Mouse (Mus musculus): ENCODE results near the gene Mtx1. TPM values are rescaled to one million over a fixed set of nuclear protein-coding genes. Genes with fewer than 3 reads are reported as not detected.

The Mtx1 gene
- polyA plus RNA-seq, 2 experiments = 83.2 to 101 TPM

- H3K9ac ChIP-seq (replicated peaks) = no peak overlapping the region
- no peak overlapping the region for H3K4me3 ChIP-seq (ENCODE audit: insufficient read depth in 1 of 2, low read depth in 2 of 2, low read length in 2 of 2)
- no peaks in the 10 kb centered on the region; the same call in 1 of the 2 replicates for H3K27me3 ChIP-seq (ENCODE audit: control insufficient read depth, insufficient read depth, low read length)
- H3K27ac ChIP-seq = no peak overlapping the region
- peaks cover 18% of the 10 kb centered on the region for H3K36me3 ChIP-seq (replicated peaks; ENCODE audit: control insufficient read depth, insufficient read depth, low read depth)
- ATAC-seq (ENCODE audit: insufficient read depth) (no peak), DNase-seq (ENCODE audit: low read depth in 3 of 3, low spot score in 3 of 3) (no peak)
- H3K4me1 ChIP-seq (replicated peaks; ENCODE audit: control insufficient read depth in 2 of 2, insufficient read depth in 2 of 2, low read length in 1 of 2) = peaks cover 15 to 18% of the 10 kb centered on the region in 2 experiments
- TF ChIP-seq EP300 (IDR thresholded peaks at IDR 0.05; ENCODE audit: low read depth) = no peak
- TF ChIP-seq CTCF (IDR thresholded peaks at IDR 0.05; ENCODE audit: low read depth) = no peak
- 63% methylated on average over 7 of the region's 7 CpGs for WGBS (ENCODE audit: insufficient replicate concordance)
- no peak overlapping the region for H3K4me2 ChIP-seq (ENCODE audit: low read depth)
- H3K9me3 ChIP-seq (ENCODE audit: control insufficient read depth, low read length) = no peaks in the 10 kb centered on the region
Observed at GRCm38 (mm10) chr3:89210731-89211130, 16.2 kb downstream of the Mtx1 start.

- TF ChIP-seq EP300 (IDR thresholded peaks at IDR 0.05; ENCODE audit: low read depth) = no peak
- TF ChIP-seq CTCF (IDR thresholded peaks at IDR 0.05; ENCODE audit: low read depth) = no peak
- ATAC-seq (ENCODE audit: insufficient read depth) (no peak), DNase-seq (ENCODE audit: low read depth in 3 of 3, low spot score in 3 of 3) (no peak)
- H3K4me2 ChIP-seq (ENCODE audit: low read depth) = no peak overlapping the region
- no peaks in the 10 kb centered on the region for H3K27me3 ChIP-seq (ENCODE audit: control insufficient read depth, insufficient read depth, low read length)
- H3K4me3 ChIP-seq (ENCODE audit: insufficient read depth in 1 of 2, low read depth in 2 of 2, low read length in 2 of 2) = no peak overlapping the region
- peaks cover 11 to 13% of the 10 kb centered on the region in 2 experiments for H3K4me1 ChIP-seq (replicated peaks; ENCODE audit: control insufficient read depth in 2 of 2, insufficient read depth in 2 of 2, low read length in 1 of 2)
- H3K36me3 ChIP-seq (replicated peaks; ENCODE audit: control insufficient read depth, insufficient read depth, low read depth) = peaks cover 18% of the 10 kb centered on the region
- no peak overlapping the region for H3K9ac ChIP-seq (replicated peaks)
- 79% methylated on average over 13 of the region's 13 CpGs for WGBS (ENCODE audit: insufficient replicate concordance)
- H3K9me3 ChIP-seq (ENCODE audit: control insufficient read depth, low read length) = no peaks in the 10 kb centered on the region
- H3K27ac ChIP-seq = no peak overlapping the region
Observed at GRCm38 (mm10) chr3:89210162-89210561, 16.7 kb downstream of the Mtx1 start.

DNA sequence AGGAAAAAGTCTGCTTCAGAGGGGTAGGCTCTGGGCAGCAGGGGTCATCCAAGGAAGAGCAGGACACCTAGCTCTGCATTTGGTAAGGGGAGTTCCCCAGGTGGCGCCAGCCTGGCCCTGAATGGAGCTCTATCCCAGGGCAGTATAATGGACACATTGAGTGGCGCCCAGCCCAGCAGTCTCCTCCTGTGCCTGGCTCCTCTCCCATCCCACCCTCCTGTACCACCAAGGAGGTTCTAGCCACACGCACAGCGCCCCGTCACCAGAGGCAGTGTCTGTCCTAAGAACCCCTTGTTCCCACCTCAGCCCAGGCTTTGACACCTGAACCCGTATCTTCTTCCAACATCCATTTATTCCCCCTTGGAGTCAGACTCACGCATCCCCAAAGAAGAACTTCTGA lies 17.2 kb downstream of the Mtx1 start:
- no peaks in the 10 kb centered on the region for H3K27me3 ChIP-seq (ENCODE audit: control insufficient read depth, insufficient read depth, low read length)
- no peak overlapping the region for H3K9ac ChIP-seq (replicated peaks)
- H3K4me3 ChIP-seq (ENCODE audit: insufficient read depth in 1 of 2, low read depth in 2 of 2, low read length in 2 of 2) = no peak overlapping the region
- 72% methylated on average over 7 of the region's 7 CpGs for WGBS (ENCODE audit: insufficient replicate concordance)
- H3K4me1 ChIP-seq (replicated peaks; ENCODE audit: control insufficient read depth in 2 of 2, insufficient read depth in 2 of 2, low read length in 1 of 2) = peaks cover 9 to 12% of the 10 kb centered on the region in 2 experiments
- ATAC-seq (ENCODE audit: insufficient read depth) (no peak), DNase-seq (ENCODE audit: low read depth in 3 of 3, low spot score in 3 of 3) (no peak)
- H3K36me3 ChIP-seq (replicated peaks; ENCODE audit: control insufficient read depth, insufficient read depth, low read depth) = peaks cover 18% of the 10 kb centered on the region
- no peak overlapping the region for H3K27ac ChIP-seq
- no peak for TF ChIP-seq EP300 (IDR thresholded peaks at IDR 0.05; ENCODE audit: low read depth)
- TF ChIP-seq CTCF (IDR thresholded peaks at IDR 0.05; ENCODE audit: low read depth) = no peak
- H3K9me3 ChIP-seq (ENCODE audit: control insufficient read depth, low read length) = no peaks in the 10 kb centered on the region
- H3K4me2 ChIP-seq (ENCODE audit: low read depth) = no peak overlapping the region

GRCm38 (mm10) chr3:89208736-89209135 lies 18.2 kb downstream of the Mtx1 start:
- 76% methylated on average over 6 of the region's 6 CpGs for WGBS (ENCODE audit: insufficient replicate concordance)
- H3K4me3 ChIP-seq (ENCODE audit: insufficient read depth in 1 of 2, low read depth in 2 of 2, low read length in 2 of 2) = no peak overlapping the region

GRCm38 (mm10) chr3:89208075-89208657 lies 18.7 kb downstream of the Mtx1 start:
- Histone ChIP-seq H3K4me1 (replicated peaks; ENCODE audit: control insufficient read depth in 2 of 2, insufficient read depth in 2 of 2, low read length in 1 of 2) (peaks cover 8% of the 10 kb centered on the region in 2 experiments), H3K9me3 (ENCODE audit: control insufficient read depth, low read length) (no peaks in the 10 kb centered on the region), H3K4me2 (ENCODE audit: low read depth) (no peak overlapping the region), H3K27me3 (ENCODE audit: control insufficient read depth, insufficient read depth, low read length) (no peaks in the 10 kb centered on the region), H3K9ac (replicated peaks) (no peak overlapping the region), H3K36me3 (replicated peaks; ENCODE audit: control insufficient read depth, insufficient read depth, low read depth) (peaks cover 18% of the 10 kb centered on the region), H3K4me3 (ENCODE audit: insufficient read depth in 1 of 2, low read depth in 2 of 2, low read length in 2 of 2) (no peak overlapping the region), H3K27ac (no peak overlapping the region)
- TF ChIP-seq EP300 (IDR thresholded peaks at IDR 0.05; ENCODE audit: low read depth) = no peak
- no peak for TF ChIP-seq CTCF (IDR thresholded peaks at IDR 0.05; ENCODE audit: low read depth)
- WGBS (ENCODE audit: insufficient replicate concordance) = 82% methylated on average over 13 of the region's 13 CpGs
- ATAC-seq (ENCODE audit: insufficient read depth) (no peak), DNase-seq (ENCODE audit: low read depth in 3 of 3, low spot score in 3 of 3) (no peak)

More at GRCm38 (mm10) chr3:89208736-89209135, 18.2 kb downstream of the Mtx1 start:
- H3K27me3 ChIP-seq (ENCODE audit: control insufficient read depth, insufficient read depth, low read length) = no peaks in the 10 kb centered on the region
- no peak overlapping the region for H3K27ac ChIP-seq
- no peaks in the 10 kb centered on the region for H3K9me3 ChIP-seq (ENCODE audit: control insufficient read depth, low read length)
- no peak for TF ChIP-seq CTCF (IDR thresholded peaks at IDR 0.05; ENCODE audit: low read depth)
- TF ChIP-seq EP300 (IDR thresholded peaks at IDR 0.05; ENCODE audit: low read depth) = no peak
- peaks cover 18% of the 10 kb centered on the region for H3K36me3 ChIP-seq (replicated peaks; ENCODE audit: control insufficient read depth, insufficient read depth, low read depth)
- DNase-seq (ENCODE audit: low read depth in 3 of 3, low spot score in 3 of 3) (no peak), ATAC-seq (ENCODE audit: insufficient read depth) (no peak)
- H3K4me2 ChIP-seq (ENCODE audit: low read depth) = no peak overlapping the region
- no peak overlapping the region for H3K9ac ChIP-seq (replicated peaks)
- peaks cover 5 to 9% of the 10 kb centered on the region in 2 experiments for H3K4me1 ChIP-seq (replicated peaks; ENCODE audit: control insufficient read depth in 2 of 2, insufficient read depth in 2 of 2, low read length in 1 of 2)
